Mouse (Mus musculus) erythroblast, embryonic 14.5 days (primary cell): ENCODE measurements around the gene Cdc73. TPM values are rescaled to one million over a fixed set of nuclear protein-coding genes. Genes with fewer than 3 reads are reported as not detected.
"Not testable (repeated sequence)": the region's sequence is repeated elsewhere in the genome, so short reads cannot be mapped to it uniquely, and the experiment has no call there.

Experiments
- H3K27me3 ChIP-seq: 2 replicates; pipeline ENCODE4 v1.6.1; 2012; ENCODE audit warnings: inconsistent platforms; ENCODE audit not compliant: control insufficient read depth
- H3K36me3 ChIP-seq: 2 replicates; pipeline ENCODE4 v1.6.1; 2012; ENCODE audit warnings: mild to moderate bottlenecking, inconsistent platforms; ENCODE audit not compliant: control insufficient read depth
- H3K4me1 ChIP-seq: 2 replicates; pipeline ENCODE4 v1.6.1; 2012; ENCODE audit warnings: inconsistent platforms; ENCODE audit not compliant: control insufficient read depth
- H3K4me3 ChIP-seq: replicated peaks from 2 replicates; pipeline ENCODE3; 2012; ENCODE audit warnings: moderate library complexity, mild to moderate bottlenecking, inconsistent platforms
- H3K9me3 ChIP-seq: 2 replicates; pipeline ENCODE4 v1.6.1; 2012; ENCODE audit warnings: low read length, inconsistent platforms, mixed read lengths; ENCODE audit not compliant: control insufficient read depth
- GATA1 ChIP-seq: IDR thresholded peaks from 2 replicates; pipeline ENCODE4 v1.6.1; 2012; ENCODE audit warnings: low read length, inconsistent platforms, mixed read lengths
- TAL1 ChIP-seq: IDR thresholded peaks from 3 replicates; pipeline ENCODE4 v1.6.1; 2012; ENCODE audit warnings: low read length, inconsistent platforms, mixed read lengths
- polyA plus RNA-seq: library from polyadenylated mRNA; stranded (reverse); fragments of >175 nt; gene quantifications from 2 replicates; pipeline ENCODE4 v1.2.3, GENCODE M21; 2012

Cdc73 gene
- polyA plus RNA-seq, 1 experiment = 0.26 TPM

DNA sequence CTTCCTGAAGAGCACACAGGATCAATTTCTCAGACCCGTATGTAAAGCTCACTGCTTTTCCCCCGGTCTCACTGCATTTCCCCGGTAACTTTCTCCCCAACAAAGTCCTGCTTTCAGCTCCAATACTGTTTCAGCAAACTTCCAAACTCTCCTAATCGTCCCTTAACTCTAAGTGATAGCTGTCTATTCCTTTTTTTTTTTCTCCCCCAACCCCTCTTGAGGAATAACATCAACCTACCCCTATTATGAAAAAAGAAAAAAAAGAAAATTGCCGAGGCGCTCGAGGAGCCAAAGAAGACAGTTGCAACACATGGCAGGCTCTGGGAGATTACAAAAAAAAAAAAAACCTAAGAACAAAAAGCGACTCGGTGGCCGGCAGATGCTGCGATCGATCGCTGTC lies 957 bp downstream of the Cdc73 start:
- Histone ChIP-seq H3K9me3 (no peaks in the 10 kb centered on the region), H3K36me3 (peaks cover 21% of the 10 kb centered on the region), H3K4me1 (peaks cover 22% of the 10 kb centered on the region), H3K27me3 (peaks cover 2% of the 10 kb centered on the region), H3K4me3 (peak overlapping the region; percentile 89)
- TF ChIP-seq GATA1 (no peak), TAL1 (no peak)

GRCm38 (mm10) chr1:143684849-143685248 lies 17.8 kb downstream of the Cdc73 start:
- H3K4me3 ChIP-seq = no peak overlapping the region
- no peaks in the 10 kb centered on the region for H3K4me1 ChIP-seq
- H3K9me3 ChIP-seq = no peaks in the 10 kb centered on the region
- peaks cover 67% of the 10 kb centered on the region for H3K36me3 ChIP-seq
- TF ChIP-seq GATA1 (no peak), TAL1 (no peak)
- H3K27me3 ChIP-seq = no peaks in the 10 kb centered on the region

DNA sequence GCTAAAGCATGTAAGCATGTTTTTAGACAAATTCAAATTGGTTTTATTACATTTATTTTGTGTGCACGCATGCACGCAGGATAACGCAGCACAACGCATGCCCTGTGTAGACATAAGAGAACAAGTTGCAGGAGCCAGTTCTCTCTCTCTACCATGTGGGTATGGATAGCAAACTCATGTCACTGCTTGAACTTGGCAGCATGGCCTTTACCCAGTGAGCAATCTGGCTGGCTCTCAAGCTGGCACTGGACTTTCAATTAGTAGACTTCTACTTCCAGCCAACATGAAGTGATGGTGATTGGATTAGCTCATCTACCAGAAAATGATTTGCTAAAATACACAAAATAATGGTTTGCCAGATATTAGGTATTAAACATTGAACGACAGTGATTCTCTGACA lies 21.6 kb downstream of the Cdc73 start:
- Histone ChIP-seq H3K4me3 (no peak overlapping the region), H3K4me1 (no peaks in the 10 kb centered on the region), H3K36me3 (peaks cover 65% of the 10 kb centered on the region), H3K9me3 (no peaks in the 10 kb centered on the region), H3K27me3 (no peaks in the 10 kb centered on the region)
- TF ChIP-seq TAL1 (no peak), GATA1 (no peak)

- H3K4me3 ChIP-seq = no peak overlapping the region
- H3K4me1 ChIP-seq = no peaks in the 10 kb centered on the region
- no peaks in the 10 kb centered on the region for H3K27me3 ChIP-seq
- peaks cover 61% of the 10 kb centered on the region for H3K36me3 ChIP-seq
- TF ChIP-seq TAL1 (no peak), GATA1 (no peak)
- H3K9me3 ChIP-seq = no peaks in the 10 kb centered on the region
Observed at GRCm38 (mm10) chr1:143675734-143676361, 26.8 kb downstream of the Cdc73 start.

GRCm38 (mm10) chr1:143664786-143665185 lies 37.9 kb downstream of the Cdc73 start:
- not testable (repeated sequence) for H3K9me3 ChIP-seq, H3K4me1 ChIP-seq, H3K4me3 ChIP-seq, H3K27me3 ChIP-seq
- H3K36me3 ChIP-seq = peaks cover 47% of the 10 kb centered on the region

GRCm38 (mm10) chr1:143663197-143663596 lies 39.5 kb downstream of the Cdc73 start:
- Histone ChIP-seq H3K9me3 (no peaks in the 10 kb centered on the region), H3K36me3 (peaks cover 35% of the 10 kb centered on the region), H3K4me3 (no peak overlapping the region), H3K27me3 (no peaks in the 10 kb centered on the region), H3K4me1 (no peaks in the 10 kb centered on the region)
- TF ChIP-seq GATA1 = no peak
- no peak for TF ChIP-seq TAL1

DNA sequence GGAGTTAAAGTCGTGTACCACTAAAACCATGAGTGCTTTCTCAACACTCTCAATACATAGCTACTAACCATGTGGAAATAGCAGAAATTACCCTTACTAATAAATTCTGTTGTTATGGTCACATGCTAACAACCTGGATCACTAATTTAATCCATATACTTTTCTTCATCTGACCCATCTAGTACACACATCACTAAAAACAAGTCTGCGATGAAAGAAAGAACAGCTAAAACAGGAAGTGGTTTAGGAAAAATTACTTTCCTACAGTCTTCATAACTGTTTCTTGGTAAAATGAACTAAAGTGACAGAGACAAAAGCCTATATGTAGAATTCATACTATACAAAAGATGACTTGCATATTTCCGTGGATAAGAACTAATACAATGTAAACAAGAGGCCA lies 49.0 kb downstream of the Cdc73 start:
- peaks cover 22% of the 10 kb centered on the region for H3K36me3 ChIP-seq
- H3K27me3 ChIP-seq = no peaks in the 10 kb centered on the region
- no peaks in the 10 kb centered on the region for H3K9me3 ChIP-seq
- H3K4me1 ChIP-seq = peaks cover 3% of the 10 kb centered on the region
- H3K4me3 ChIP-seq = no peak overlapping the region
- TF ChIP-seq GATA1 (no peak), TAL1 (no peak)

- H3K4me1 ChIP-seq = peaks cover 3% of the 10 kb centered on the region
- no peaks in the 10 kb centered on the region for H3K27me3 ChIP-seq
- H3K9me3 ChIP-seq = no peaks in the 10 kb centered on the region
- H3K4me3 ChIP-seq = no peak overlapping the region
- H3K36me3 ChIP-seq = peaks cover 30% of the 10 kb centered on the region
- TF ChIP-seq GATA1 = no peak
- no peak for TF ChIP-seq TAL1
Observed at GRCm38 (mm10) chr1:143650317-143650716, 52.4 kb downstream of the Cdc73 start.

- no peak overlapping the region for H3K4me3 ChIP-seq
- H3K9me3 ChIP-seq = no peaks in the 10 kb centered on the region
- peaks cover 19% of the 10 kb centered on the region for H3K36me3 ChIP-seq
- TF ChIP-seq GATA1 (no peak), TAL1 (no peak)
- no peaks in the 10 kb centered on the region for H3K4me1 ChIP-seq
- no peaks in the 10 kb centered on the region for H3K27me3 ChIP-seq
Observed at GRCm38 (mm10) chr1:143646219-143646618, 56.5 kb downstream of the Cdc73 start.

- H3K27me3 ChIP-seq = no peaks in the 10 kb centered on the region
- peaks cover 16% of the 10 kb centered on the region for H3K36me3 ChIP-seq
- H3K4me1 ChIP-seq = no peaks in the 10 kb centered on the region; the same call in 1 of the 2 replicates
- TF ChIP-seq TAL1 (no peak), GATA1 (no peak)
- no peaks in the 10 kb centered on the region for H3K9me3 ChIP-seq
- H3K4me3 ChIP-seq = no peak overlapping the region
Observed at GRCm38 (mm10) chr1:143645386-143645785, 57.3 kb downstream of the Cdc73 start.
